Mouse (Mus musculus) embryo, embryonic 9.5 days (tissue): ENCODE data around the gene Hnrnpf.

Experiments
- DNase-seq: peaks from one replicate; pipeline ENCODE4 v3.0.0-alpha.2; 2017; ENCODE audit errors: extremely low spot score

Gene Hnrnpf

DNA sequence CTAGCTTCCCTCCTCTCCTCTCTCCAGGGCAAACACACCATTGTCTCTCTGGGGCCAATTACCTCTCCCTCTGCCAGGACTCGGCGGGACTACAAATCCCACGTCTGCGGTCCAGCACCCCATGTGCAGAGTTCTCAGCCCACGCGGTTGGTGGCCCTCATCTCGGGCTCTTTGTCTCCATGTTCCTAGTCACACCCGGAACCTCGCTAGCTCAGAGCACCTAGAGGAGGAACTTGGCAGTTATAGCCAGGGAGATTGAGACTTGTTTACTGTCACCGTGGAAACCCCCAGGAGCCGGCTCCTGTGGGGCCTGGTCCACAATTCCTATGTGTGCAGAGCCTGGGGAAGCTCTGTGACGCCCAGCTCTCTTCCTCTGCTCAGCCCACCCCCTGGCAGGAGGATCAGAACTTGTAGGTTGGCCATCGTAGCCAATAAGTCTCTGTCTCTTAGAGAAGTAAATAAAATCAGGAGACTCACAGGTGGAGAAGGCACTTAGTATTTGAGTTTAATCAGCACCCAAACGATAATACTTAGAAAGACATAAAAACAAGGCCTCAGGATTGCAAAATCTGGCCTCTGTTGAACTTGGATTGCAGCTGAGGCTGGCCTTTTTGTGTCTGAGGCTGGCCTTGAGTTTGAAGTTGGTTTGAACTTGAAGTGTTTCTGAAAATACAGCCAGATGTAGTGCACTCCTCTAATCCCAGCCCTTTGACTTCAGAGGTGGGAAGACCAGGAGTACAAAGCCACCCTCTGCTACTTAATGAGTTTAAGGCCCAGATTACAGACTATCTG is 8.6 kb upstream of the Hnrnpf start:
- DNase-seq = no peak

GRCm38 (mm10) chr6:117892386-117892785 is 7.7 kb upstream of the Hnrnpf start:
- DNase-seq = no peak

- no peak for DNase-seq
Measured at GRCm38 (mm10) chr6:117893435-117893834, 6.7 kb upstream of the Hnrnpf start.

DNA sequence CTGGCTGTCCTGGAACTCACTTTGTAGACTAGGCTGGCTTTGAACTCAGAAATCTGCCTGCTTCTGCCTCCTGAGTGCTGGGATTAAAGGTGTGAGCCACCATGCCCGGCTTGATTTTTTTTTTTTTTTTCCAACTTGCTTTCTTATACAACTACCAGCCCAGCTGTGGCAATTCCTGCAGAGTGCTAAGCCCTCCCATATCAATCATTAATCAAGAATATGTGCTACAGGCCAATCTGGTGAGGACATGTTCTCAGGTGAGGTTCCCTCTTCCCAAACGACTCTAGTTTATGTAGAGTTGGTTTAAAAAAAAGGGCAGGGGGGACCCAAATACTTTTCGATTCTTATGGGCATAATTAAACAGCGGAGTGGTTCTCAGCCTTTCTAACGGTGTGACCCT is 2.3 kb upstream of the Hnrnpf start:
- DNase-seq = no peak

GRCm38 (mm10) chr6:117901510-117902402 is 1.6 kb downstream of the Hnrnpf start:
- no peak for DNase-seq

- no peak for DNase-seq
Measured at GRCm38 (mm10) chr6:117902556-117902955, 2.4 kb downstream of the Hnrnpf start.

- no peak for DNase-seq
Measured at GRCm38 (mm10) chr6:117903836-117904235, 3.7 kb downstream of the Hnrnpf start.

GRCm38 (mm10) chr6:117905260-117905930 is 5.3 kb downstream of the Hnrnpf start:
- peak; percentile 39 for DNase-seq

DNA sequence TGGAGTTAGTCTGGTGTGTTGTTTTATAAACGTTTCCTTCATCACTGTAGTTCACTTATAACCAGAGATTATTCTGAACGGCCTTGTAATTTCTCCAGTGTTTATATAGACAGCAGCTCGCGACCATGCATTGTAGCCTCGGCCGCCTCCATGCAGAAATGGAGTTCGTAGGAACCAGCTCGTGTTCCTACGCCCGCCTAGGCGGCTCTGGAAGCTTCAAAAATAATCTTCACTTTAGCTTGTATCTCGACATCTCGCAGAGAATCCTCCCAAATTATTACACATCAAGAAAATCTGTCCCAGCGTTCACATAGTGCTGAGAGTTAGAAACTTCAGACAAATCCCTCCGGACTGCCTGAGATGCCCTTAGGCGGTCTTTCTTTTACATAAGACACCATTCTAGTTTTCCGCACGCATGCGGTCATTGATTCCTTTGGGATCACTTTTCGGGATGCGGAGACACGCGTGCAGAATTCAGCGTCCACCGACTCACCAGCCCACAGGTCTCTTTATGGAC is 5.9 kb downstream of the Hnrnpf start:
- DNase-seq = no peak

DNA sequence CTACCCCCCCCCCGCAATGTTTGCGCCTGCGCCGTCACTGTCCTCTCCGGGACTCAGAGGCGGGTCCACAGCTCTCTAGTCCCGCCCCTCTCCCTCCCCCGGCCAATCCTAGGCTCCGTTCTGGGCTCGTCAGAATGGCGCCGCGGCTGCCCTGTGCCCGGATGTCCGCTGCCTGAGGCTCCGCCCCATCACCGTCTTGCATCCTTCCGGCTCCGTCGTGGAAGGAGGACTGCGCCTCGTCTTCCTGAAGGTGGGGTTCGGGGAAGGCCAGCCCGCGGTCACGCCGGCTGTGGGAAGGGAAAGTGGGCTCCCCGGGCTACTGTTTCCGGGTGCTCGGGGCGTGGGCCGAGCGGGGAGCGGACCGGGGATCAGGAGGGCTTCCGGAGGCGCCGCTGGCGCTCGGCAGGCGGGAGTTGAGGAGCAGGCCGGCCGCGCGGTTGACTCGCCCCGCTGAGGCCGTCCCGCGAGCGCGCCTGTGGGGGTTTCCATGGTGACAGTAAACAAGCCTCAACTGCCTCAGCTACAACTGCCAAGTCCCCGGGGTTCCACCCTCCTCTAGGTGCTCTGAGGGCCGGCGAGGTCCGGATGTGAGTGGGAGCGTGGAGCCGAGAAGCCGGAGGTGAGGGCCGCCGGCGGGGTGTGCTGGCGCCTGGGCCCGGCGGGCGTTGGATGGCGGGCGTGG is 6.6 kb downstream of the Hnrnpf start:
- DNase-seq = peak; percentile 98

DNA sequence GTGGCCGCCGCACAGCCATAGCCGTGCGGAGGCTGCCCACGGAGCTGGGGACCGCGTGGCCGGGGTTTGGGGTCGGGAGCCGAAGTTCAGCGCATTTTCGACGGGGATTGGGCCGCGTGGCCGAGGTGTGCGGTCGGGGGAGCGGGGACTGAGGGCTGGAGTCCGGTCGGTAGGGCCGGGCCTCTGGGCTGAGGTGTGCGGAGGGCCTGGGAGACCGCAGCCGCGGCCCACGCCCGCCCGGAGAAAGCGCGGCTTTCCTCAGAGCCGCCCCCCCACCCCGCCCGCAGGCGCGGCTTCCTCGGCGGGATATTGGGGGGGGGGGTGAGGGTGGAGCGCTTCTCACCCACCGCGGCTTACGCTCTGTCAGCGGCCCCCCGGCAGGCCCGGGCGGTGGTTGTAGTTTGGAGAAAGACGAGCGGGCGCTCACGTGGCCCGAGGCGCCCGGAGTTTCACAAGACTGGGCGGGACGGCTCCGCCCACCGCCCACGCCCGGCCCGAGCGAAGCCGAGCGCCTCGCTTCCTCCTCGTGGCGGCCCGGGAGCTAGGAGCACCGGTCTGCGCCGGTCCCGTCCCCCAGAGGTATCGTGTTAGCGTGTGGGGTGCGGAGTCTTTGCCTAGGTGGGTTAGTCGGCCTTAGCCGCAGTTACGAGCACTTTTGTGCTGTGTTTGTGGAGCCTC is 7.3 kb downstream of the Hnrnpf start:
- DNase-seq = peak; percentile 86

GRCm38 (mm10) chr6:117907979-117908355 is 7.8 kb downstream of the Hnrnpf start:
- DNase-seq = no peak

GRCm38 (mm10) chr6:117908424-117908900 is 8.3 kb downstream of the Hnrnpf start:
- DNase-seq = no peak

DNA sequence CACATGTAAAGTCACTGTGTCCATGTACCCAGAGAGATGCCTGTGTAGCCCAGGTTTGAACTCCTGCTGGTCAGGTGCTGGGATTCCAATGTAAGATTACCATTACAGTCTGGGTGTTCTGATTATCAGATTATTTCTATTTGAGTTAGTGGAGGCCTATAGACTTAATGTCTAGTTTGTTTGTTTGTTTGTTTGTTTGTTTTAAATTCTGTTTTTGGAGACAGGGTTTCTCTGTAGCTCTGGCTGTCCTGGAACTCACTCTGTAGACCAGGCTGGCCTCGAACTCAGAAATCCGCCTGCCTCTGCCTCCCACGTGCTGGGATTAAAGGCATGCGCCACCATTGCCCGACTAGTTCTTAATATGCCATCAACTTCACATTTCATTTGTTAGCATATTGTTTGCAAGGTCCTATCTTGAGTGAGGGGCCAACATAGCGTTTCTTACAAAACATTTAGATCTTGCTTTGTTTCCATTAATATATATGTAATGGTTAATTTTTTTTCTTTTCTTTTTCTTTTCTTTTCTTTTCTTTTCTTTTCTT is 10.1 kb downstream of the Hnrnpf start:
- DNase-seq = no peak

DNA sequence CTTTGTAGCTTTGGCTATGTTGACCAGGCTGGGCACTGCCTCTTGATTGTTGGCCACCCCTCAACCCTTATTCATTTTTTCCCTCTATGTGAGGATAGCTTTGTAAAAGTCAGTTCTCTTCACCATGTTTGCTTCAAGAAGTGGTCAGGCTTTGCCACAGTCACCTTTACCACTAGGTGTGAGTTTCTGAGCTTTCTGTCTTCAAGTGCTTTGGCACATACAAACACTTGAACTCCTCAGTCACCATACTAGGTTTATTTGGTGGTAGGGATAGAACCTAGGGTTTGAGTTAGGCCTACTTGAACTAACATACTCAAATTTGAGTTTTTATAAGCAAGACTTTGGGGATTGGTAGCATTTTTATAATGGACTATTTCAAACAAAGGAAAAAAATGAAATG is 14.4 kb downstream of the Hnrnpf start:
- DNase-seq = no peak

DNA sequence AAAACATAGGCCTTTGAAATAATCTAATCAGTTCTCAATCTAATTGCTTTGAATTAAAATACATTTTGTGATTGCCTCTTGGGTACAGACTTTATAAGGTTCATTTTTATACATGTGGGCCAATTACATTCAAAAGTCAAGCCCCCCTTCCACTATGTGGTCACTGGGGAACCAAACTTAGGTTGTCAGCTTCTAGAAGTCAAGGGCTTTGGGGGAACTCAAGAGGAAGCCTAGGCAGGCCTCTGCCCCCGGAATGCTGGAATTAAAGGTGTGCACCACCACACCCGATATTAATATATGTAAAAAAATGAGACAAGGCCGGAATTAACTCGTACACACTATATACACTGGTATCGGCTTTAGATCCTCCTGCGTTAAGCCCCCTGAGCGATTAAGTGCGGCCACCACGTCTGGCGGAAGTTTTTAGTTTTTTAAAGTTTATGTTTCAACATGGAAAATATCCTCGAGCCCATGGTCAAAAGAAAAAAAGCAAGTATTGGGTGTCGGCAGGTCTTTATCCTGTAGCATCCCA is 16.1 kb downstream of the Hnrnpf start:
- DNase-seq = no peak

- DNase-seq = peak; percentile 90
Measured at GRCm38 (mm10) chr6:117916737-117917426, 16.8 kb downstream of the Hnrnpf start.

GRCm38 (mm10) chr6:117917576-117917975 is 17.5 kb downstream of the Hnrnpf start:
- peak; percentile 62 for DNase-seq

- DNase-seq = no peak
Measured at GRCm38 (mm10) chr6:117918043-117918442, 17.9 kb downstream of the Hnrnpf start.
